Mouse (Mus musculus) WW6 (cell line): ENCODE results near the gene Slit1.

Experiments
- DNase-seq: peaks from one replicate; pipeline ENCODE4 v3.0.0-alpha.2; 2013; ENCODE audit warnings: low read depth, low spot score

Slit1 gene

GRCm38 (mm10) chr19:41597170-41597894, 146.1 kb downstream of the Slit1 start:
- no peak for DNase-seq

GRCm38 (mm10) chr19:41591808-41592207, 151.7 kb downstream of the Slit1 start:
- DNase-seq = no peak

- no peak for DNase-seq
Measured at GRCm38 (mm10) chr19:41589681-41590080, 153.8 kb downstream of the Slit1 start.

- DNase-seq = no peak
Measured at GRCm38 (mm10) chr19:41589026-41589425, 154.4 kb downstream of the Slit1 start.

GRCm38 (mm10) chr19:41587431-41588222, 155.8 kb downstream of the Slit1 start:
- no peak for DNase-seq

GRCm38 (mm10) chr19:41586752-41587151, 156.7 kb downstream of the Slit1 start:
- no peak for DNase-seq

GRCm38 (mm10) chr19:41582918-41583514, 160.4 kb downstream of the Slit1 start:
- no peak for DNase-seq

GRCm38 (mm10) chr19:41581706-41582420, 161.6 kb downstream of the Slit1 start, which contains the start of gene Gm340:
TSS of gene Gm340 (plus strand) at chr19:41582370.
- no peak for DNase-seq

- DNase-seq = no peak
Measured at GRCm38 (mm10) chr19:41579311-41579920, 164.0 kb downstream of the Slit1 start.

GRCm38 (mm10) chr19:41577576-41577975, 165.9 kb downstream of the Slit1 start:
- no peak for DNase-seq

- DNase-seq = no peak
Measured at GRCm38 (mm10) chr19:41573700-41574099, 169.8 kb downstream of the Slit1 start.

GRCm38 (mm10) chr19:41568791-41569190, 174.7 kb downstream of the Slit1 start:
- DNase-seq = no peak

GRCm38 (mm10) chr19:41560856-41561255, 182.6 kb downstream of the Slit1 start:
- no peak for DNase-seq

- no peak for DNase-seq
Measured at GRCm38 (mm10) chr19:41558891-41559486, 184.5 kb downstream of the Slit1 start.

- no peak for DNase-seq
Measured at GRCm38 (mm10) chr19:41557491-41557890, 186.0 kb downstream of the Slit1 start.

- no peak for DNase-seq
Measured at GRCm38 (mm10) chr19:41556981-41557380, 186.5 kb downstream of the Slit1 start.
